Mouse (Mus musculus): ENCODE results near the gene S100a4. TPM values are rescaled to one million over a fixed set of nuclear protein-coding genes. Genes with fewer than 3 reads are reported as not detected.

The S100a4 gene
- not detected in 2 replicates for polyA plus RNA-seq (2012)

DNA sequence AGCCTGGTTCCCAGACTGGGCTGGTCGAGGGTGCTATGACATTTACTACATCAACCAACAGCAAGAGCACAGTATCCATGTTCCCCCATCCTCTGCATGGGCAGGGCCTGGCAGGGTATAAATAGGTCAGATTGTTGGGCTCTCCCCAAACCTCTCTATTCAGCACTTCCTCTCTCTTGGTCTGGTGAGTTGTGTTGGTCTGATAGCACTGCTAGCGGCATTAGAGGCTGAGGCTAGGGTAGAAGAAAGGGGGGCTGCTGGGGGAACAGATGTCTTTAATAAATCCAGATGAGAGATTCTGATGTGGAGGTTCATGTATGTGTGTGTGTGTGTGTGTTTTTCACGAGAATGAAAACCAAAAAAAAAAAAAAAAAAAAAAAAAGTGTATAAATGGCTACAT is at the start of gene S100a4:
TSS of gene S100a4 (plus strand) at position 149 of the 400 bp plus-strand sequence.
- TF ChIP-seq GATA1 (IDR thresholded peaks at IDR 0.05; ENCODE audit: low read length), result no peak

DNA sequence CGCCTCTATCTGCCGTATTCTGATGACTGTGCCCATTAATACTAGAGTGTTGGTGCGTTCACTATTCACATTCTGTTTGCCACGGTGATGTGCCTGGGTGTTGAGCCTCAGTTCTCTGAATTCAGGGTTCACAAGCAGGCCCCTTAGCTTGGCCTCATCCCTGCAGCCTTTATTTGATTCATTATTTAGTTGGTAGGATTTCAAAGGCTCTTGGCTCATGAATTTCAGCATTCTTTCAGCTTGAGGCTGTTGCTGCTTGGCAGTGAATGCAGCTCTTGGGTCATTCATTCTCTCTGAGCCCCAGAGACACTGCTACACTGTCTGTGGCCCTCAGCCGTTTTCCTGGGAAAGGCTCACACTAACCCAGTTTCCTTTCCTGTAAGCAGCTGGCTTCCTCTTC is 47.6 kb upstream of the S100a4 start:
- TF ChIP-seq GATA1 (IDR thresholded peaks at IDR 0.05; ENCODE audit: low read length), result no peak

DNA sequence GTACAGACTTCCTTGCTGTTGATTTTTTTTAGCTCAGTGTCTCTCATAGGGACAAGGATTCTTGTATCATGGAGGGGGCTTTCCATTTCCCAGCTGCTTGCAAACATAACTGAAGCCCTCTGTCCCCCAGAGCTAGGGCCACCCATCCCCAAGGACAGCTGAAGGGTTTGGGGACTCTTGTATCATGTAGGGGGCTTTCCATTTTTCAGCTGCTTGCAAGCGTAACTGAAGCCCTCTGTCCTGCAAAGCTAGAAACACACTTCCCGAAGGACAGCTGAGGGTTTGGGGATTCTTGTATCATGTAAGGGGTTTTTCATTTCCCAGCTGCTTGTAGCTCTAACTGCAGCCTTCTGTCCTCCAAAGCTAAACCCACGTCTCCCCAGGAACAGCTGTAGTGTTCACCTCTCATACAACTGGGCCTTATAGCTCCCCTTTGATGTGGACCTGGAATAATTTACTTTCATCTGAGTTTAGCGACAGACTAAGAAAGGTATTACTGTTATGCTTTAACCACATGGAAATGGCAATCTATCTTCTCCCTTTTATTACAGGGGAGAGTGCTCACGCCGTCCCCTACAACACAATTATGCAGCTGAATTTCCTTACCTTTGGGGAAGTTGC is 43.5 kb upstream of the S100a4 start, which contains the start of gene S100a3:
TSS of gene S100a3 (plus strand) at position 571 of the 621 bp plus-strand sequence.
- no peak for TF ChIP-seq GATA1 (IDR thresholded peaks at IDR 0.05; ENCODE audit: low read length)

DNA sequence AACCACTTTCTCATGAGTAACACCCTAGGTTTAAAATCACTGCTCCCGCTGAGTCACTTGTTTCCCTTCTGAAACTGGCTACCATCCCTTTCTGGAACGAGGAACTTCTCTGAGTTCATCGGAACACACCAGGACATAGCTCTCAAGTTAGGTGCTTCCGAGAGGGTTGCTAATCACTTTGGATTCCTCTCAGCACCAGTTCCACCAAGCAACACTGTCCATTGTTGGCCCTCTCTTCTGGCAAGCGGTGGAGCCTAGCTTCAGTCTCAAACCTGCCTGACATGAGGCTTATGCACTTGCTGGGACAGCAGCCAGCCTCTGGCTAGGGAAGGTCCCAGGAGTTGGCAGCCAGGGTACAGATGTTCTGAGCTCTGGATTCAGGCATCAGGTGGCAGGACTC is 28.9 kb upstream of the S100a4 start:
- TF ChIP-seq GATA1 (IDR thresholded peaks at IDR 0.05; ENCODE audit: low read length), result no peak

DNA sequence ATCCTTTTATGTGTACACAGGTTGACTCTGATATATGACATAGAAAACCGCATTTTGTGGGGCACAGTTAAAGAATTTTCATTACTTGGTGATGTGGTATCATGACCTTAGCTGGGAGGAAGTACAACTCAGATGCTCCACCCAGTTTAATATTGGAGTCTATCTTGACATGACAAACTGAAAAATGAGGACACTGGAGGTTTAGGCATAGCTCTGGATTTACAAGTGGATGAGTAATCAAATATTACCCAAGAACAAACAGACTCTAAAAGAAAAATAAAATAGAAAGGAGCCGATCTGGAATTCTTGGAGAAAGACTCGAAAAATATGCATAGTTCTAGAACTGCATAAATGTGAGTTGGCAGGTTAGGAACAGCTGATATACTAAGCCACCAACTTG is 28.3 kb upstream of the S100a4 start:
- TF ChIP-seq GATA1 (IDR thresholded peaks at IDR 0.05; ENCODE audit: low read length), result no peak

DNA sequence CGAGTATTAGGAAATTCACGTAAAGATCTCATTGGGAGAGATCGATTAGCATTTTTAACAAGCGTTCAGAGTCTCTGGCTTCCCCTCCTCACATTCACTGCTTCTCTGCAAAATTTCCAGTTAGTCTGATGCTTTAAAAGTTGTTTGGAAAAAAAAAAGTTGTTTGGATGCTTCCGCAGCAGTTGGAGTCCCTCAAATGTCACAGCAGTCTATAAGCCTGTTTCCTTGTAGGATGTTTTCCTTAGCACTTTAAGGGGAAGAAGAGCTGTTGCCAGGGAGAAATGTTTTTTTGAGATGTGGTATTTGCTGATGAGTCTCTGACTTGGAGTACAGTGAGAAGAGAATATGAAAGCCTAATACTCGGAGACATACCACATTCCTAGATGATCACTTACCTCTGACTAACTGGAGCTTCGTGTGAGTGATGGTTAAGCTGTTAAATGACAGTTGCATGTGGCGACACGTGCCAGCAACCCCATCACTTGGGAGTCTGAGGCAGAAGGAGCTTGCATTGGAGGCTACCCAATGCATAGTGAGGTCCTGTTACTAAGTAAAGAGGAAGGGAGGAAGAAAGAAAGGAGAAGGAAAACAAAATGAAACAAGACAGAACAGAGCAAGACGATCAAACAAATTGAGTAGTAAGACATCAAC is 27.1 kb upstream of the S100a4 start:
- no peak for TF ChIP-seq GATA1 (IDR thresholded peaks at IDR 0.05; ENCODE audit: low read length)

DNA sequence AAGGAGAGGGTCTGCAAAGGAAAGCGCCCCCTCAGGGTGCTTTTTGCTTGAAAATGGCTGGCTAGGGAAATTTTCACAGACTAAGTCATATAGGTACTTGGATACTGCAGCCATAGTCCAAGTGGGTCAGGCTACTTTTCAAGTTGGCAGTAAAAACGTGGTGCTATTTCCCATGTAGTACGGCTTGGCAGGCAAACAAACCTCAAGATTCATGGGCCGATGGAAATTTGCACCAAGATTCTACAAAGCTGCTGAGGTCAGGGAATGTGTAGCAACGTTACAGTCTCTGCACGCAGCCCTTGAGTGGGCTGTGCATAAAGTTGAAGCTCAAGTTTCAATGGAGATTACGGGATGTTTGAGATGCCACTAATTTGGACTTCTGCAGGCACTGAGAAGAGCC is 24.1 kb upstream of the S100a4 start:
- TF ChIP-seq GATA1 (IDR thresholded peaks at IDR 0.05; ENCODE audit: low read length), result no peak

DNA sequence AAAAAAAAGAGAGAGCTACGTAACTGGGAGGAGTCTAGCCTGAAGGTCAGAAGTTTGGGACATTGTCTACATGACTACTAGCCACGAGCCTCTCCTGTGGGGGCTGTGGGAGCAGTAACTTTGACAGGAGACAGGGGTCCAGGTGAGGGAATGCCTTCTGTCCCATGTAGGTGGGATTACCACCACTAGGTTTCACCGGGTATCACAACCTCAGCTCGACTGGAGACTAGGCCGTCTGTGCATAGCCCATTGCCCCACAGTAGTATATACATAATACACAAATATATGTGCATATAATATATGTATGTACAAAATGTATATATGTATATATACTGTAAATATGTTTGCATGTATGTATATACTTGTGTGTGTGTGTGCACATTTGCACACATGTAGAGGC is 22.4 kb upstream of the S100a4 start:
- TF ChIP-seq GATA1 (IDR thresholded peaks at IDR 0.05; ENCODE audit: low read length), result no peak

DNA sequence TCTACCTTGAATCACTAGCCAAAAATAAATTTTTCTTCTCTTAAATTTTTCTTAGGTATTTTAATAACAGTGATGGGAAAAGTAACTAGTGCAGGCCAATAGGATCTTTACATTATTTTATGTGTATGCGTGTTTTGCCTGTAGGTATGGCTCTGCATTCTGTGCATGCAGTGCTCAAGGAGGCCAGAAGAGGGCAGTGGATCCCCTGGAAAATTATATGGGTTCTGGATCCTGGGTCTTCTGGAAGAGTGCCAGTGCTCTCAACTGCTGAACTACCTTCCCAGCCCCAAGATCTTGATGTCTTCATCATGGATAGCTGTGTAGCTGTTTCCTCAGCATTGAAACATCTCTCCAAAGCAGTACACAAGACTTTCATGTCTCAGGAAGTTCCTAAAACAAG is 21.4 kb upstream of the S100a4 start:
- TF ChIP-seq GATA1 (IDR thresholded peaks at IDR 0.05; ENCODE audit: low read length), result no peak

DNA sequence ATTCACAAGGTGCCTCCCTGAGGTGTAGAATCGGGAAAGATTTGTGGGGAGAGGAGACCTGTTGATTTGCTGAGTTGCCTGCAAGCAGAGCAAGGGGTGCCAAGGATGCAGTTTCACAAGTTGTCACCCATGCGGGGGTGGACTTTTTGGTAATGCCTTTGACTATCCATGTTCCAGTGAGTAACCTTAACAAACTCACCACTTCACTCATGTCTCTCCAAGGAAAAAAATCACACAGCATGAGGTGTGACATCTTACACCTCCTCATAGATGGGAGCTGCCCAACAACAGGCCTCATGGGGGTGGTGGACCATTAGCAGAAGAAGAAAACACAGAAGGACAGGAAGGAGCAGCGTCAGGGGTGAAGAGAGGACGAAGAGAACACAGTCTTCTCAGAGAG is 21.0 kb upstream of the S100a4 start:
- TF ChIP-seq GATA1 (IDR thresholded peaks at IDR 0.05; ENCODE audit: low read length), result no peak

DNA sequence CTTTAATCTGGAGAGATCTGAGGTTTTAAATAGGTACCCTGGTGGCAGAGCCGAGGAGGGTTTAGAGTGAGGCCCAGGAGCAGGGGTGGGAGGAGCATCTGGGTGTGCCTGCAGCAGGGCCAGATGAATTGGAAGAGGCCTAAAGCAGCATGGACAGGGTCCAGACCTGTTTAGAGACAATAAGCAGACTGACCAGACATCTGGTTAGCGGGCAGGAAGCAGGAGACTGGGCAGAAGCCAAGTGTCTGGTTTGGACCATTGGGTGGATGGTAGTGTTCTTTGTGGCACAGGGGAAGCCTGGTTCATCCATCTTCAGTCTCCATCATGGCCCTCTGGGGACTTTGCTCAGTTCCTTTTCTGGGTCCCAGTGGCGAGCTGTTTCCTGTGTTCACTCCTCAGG is 19.7 kb upstream of the S100a4 start:
- no peak for TF ChIP-seq GATA1 (IDR thresholded peaks at IDR 0.05; ENCODE audit: low read length)

DNA sequence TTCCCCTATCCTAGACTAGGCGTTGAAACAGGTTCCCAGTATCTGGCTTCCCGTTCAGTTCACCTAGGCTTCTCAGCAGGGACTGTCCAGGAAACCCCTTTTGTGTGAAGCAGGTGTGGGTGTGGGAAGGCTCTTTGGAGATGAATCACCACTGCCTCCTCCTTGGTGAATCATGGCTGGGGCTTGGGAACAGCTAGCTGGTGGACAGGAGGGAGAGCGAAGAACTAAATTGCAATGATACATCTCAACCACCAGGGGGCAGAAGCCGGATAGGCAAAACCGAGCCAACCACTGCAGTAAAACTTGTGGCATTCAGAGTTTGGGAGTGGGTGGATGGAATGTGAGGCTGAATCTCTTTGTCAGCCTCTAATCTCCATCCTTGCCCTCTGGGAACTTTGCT is 18.0 kb upstream of the S100a4 start:
- TF ChIP-seq GATA1 (IDR thresholded peaks at IDR 0.05; ENCODE audit: low read length), result no peak

DNA sequence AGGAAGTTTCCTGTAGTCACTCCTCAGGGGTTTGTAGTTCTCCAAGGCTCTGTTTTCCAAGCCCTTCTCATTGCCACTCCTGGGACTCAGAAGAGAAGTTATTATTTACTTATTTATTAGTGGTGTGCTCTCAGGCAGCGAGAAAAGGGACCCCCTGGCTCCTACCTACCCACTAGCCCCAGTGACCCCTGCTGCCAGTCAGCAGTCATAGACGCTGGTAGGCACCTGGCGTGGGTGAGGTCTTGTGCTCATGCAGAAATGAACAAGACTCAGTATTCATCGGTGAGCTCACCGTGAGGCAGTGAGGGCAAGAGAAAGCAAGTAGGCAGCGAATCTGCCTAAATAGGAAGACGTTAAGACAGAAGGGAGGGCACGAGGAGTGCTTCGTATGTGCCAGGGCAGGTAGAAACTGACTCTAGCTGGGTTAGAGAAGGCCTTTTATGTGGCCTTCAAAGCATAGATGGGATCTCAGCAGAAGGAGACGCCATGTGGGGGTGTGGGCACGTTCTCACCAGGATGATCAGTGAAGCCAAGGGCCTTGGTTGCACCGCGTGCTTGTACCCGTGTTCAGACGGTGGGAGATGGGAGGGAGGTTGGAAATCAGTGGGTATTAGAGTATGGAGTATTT is 17.4 kb upstream of the S100a4 start:
- no peak for TF ChIP-seq GATA1 (IDR thresholded peaks at IDR 0.05; ENCODE audit: low read length)

DNA sequence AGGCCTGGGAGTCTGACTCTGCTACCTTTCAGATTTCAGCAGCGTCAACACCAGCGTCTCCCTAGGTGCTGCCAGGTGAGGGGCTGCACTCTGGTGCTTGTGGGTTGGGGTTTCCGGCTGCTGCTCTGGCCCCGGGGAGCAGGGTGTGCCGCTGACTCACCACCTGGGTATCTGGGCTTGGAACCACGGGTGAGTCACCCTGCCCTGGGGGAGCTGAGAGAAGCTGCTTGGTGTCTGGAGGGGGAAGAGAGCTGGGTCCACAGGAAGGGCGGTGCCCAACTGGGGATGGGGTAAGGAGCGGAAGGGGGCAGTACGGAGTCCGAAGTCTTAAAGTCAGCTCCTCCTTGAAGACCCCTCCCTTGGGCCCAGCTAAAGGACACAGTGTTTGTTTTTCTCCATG is 16.7 kb upstream of the S100a4 start:
- no peak for TF ChIP-seq GATA1 (IDR thresholded peaks at IDR 0.05; ENCODE audit: low read length)

DNA sequence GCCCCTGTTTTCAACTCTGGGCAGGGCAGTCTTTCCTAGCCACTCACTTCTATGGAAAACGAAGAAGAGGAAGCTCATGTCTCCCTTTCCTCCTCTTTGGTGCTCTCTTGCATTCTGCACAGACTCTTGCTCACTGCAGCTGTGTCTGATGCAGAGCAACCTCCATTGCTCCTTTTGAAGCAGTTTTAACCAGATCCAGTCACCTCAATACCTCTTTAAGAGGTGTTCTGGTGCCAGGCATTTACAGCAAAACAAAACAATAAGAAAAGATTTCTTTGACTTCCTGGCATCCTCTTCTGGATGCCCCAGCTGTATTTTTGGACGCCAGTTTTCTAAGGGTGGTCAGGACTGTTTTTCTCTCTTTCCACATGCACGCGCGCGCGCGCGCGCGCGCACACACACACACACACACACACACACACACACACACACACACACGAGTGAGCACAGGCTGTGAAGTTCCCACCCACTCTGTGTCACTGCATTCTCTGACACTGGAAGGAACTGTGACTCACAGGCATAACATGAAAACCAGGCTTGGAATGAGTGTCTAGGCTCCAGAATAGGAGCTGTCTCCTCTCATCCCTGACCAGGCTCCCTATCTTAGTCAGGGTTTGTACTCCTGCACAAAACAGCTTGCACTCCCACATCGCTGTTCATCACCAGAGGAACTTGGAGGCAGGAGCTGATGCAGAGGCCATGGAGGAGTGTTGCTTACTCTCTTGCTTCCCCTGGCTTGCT is 16.0 kb upstream of the S100a4 start:
- no peak for TF ChIP-seq GATA1 (IDR thresholded peaks at IDR 0.05; ENCODE audit: low read length)

DNA sequence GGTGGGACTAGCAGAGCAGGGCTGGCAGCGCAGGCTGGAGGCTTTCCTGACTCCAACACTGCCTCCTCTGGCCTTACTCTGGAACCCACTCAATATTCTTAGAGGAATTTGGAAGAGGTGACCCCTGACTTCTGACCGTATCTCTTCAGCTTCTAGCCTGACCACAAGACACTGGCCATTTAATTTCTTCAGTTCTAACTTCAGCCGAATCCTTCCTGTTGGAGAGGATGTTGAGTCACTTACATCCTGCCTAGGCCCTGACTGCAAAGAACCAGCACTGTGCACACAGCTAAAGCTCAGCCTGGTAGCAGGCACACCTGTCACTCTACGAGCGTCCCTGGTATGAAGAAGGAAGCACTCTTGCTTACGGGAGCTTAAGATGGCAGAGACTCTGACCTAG is 14.2 kb upstream of the S100a4 start:
- no peak for TF ChIP-seq GATA1 (IDR thresholded peaks at IDR 0.05; ENCODE audit: low read length)

Data from G1E-ER4 (cell line).